Comparison of ENCODE assay signal across 15 mouse cellular contexts in genomic region chr15:78116244-78116643, GRCm38 (mm10). TPM values are rescaled to one million over a fixed set of nuclear protein-coding genes. Genes with fewer than 3 reads are reported as not detected.
DNase-seq lines count a peak whose midpoint lies in the region; ATAC-seq and TF ChIP-seq lines count a peak whose summit lies in the region.
"Had no signal": no experiment of that assay in that cellular context is flagged by ENCODE, and none has a peak within 500 bp of the region (broad histone marks: within the 10 kb centered on the region; RNA-seq: fewer than 3 reads in every experiment).

No protein-coding gene starts in this region.

- peaks cover 17% of the 10 kb centered on the region for H3K4me1 ChIP-seq in forebrain, embryonic 13.5 days
- peaks cover 13% of the 10 kb centered on the region for H3K4me1 ChIP-seq in forebrain, embryonic 10.5 days
- peaks cover 47% of the 10 kb centered on the region for H3K4me1 ChIP-seq in hindbrain, embryonic 15.5 days (replicated peaks)
- H3K4me1 ChIP-seq in olfactory bulb, adult 2 months (ENCODE audit: control insufficient read depth, insufficient read depth, low read length) = peaks cover 20% of the 10 kb centered on the region

- TF ChIP-seq CTCF in olfactory bulb, adult 2 months (IDR thresholded peaks at IDR 0.05; ENCODE audit: insufficient read depth, low read depth, low read length) = no peak

- no peaks in the 10 kb centered on the region for H3K9me3 ChIP-seq in forebrain, embryonic 13.5 days (replicated peaks)
- H3K9me3 ChIP-seq in forebrain, embryonic 10.5 days = no peaks in the 10 kb centered on the region
- H3K9me3 ChIP-seq in hindbrain, embryonic 15.5 days = no peaks in the 10 kb centered on the region
- H3K9me3 ChIP-seq: heart, embryonic 13.5 days had no signal

- H3K4me2 ChIP-seq in forebrain, embryonic 13.5 days = peak overlapping the region; percentile 72
- H3K4me2 ChIP-seq in hindbrain, embryonic 15.5 days = peak overlapping the region; percentile 74
- H3K4me2 ChIP-seq: heart, embryonic 13.5 days had no signal

- H3K9ac ChIP-seq in forebrain, embryonic 13.5 days = no peak overlapping the region
- peak overlapping the region; percentile 51 for H3K9ac ChIP-seq in hindbrain, embryonic 15.5 days
- H3K9ac ChIP-seq: heart, embryonic 13.5 days had no signal

- no peak for DNase-seq in forebrain, embryonic 10.5 days (ENCODE audit: extremely low spot score, low spot score)
- peak; percentile 27 for DNase-seq in right cerebral cortex, postnatal 4 days
- no peak for DNase-seq in right cerebral cortex, postnatal 10 days (ENCODE audit: low spot score in 2 of 2)
- no peak for DNase-seq in yolk sac, embryonic 10.5 days (ENCODE audit: low spot score)
- DNase-seq in frontal cortex, adult 2 months (ENCODE audit: extremely low spot score in 1 of 2, low spot score in 1 of 2) = no peak
- DNase-seq: adrenal gland, postnatal 14 days; gastrocnemius, postnatal 25 days; kidney, adult 8-10 months; liver; lung, adult 2 months had no signal

- WGBS in forebrain, embryonic 13.5 days = 64% methylated on average over 10 of the region's 10 CpGs
- 74% methylated on average over 10 of the region's 10 CpGs for WGBS in forebrain, embryonic 10.5 days
- WGBS in hindbrain, embryonic 15.5 days = 46% methylated on average over 10 of the region's 10 CpGs
- 40% methylated on average over 10 of the region's 10 CpGs for WGBS in olfactory bulb, adult 2 months

- peaks cover 21% of the 10 kb centered on the region for H3K27me3 ChIP-seq in forebrain, embryonic 13.5 days
- peaks cover 38% of the 10 kb centered on the region for H3K27me3 ChIP-seq in forebrain, embryonic 10.5 days (ENCODE audit: poor library complexity, severe bottlenecking)
- no peaks in the 10 kb centered on the region for H3K27me3 ChIP-seq in hindbrain, embryonic 15.5 days

- H3K36me3 ChIP-seq in forebrain, embryonic 13.5 days (ENCODE audit: poor library complexity, severe bottlenecking) = no peaks in the 10 kb centered on the region
- no peaks in the 10 kb centered on the region for H3K36me3 ChIP-seq in forebrain, embryonic 10.5 days (replicated peaks)
- H3K36me3 ChIP-seq in hindbrain, embryonic 15.5 days = no peaks in the 10 kb centered on the region
- H3K36me3 ChIP-seq: heart, embryonic 13.5 days had no signal

- peak overlapping the region; percentile 57 for H3K4me3 ChIP-seq in forebrain, embryonic 13.5 days
- H3K4me3 ChIP-seq in forebrain, embryonic 10.5 days = no peak overlapping the region
- H3K4me3 ChIP-seq in hindbrain, embryonic 15.5 days = peak overlapping the region; percentile 58
- H3K4me3 ChIP-seq in olfactory bulb, adult 2 months (ENCODE audit: insufficient read depth, low read depth, low read length) = peak overlapping the region; percentile 23; the same call in 1 of the 2 replicates
- H3K4me3 ChIP-seq: heart, embryonic 13.5 days had no signal

- H3K27ac ChIP-seq in forebrain, embryonic 13.5 days = no peak overlapping the region
- no peak overlapping the region for H3K27ac ChIP-seq in forebrain, embryonic 10.5 days
- H3K27ac ChIP-seq in hindbrain, embryonic 15.5 days (replicated peaks) = no peak overlapping the region; the same call in 1 of the 2 replicates
- H3K27ac ChIP-seq in olfactory bulb, adult 2 months (ENCODE audit: insufficient read depth, low read depth, low read length) = no peak overlapping the region
- H3K27ac ChIP-seq: heart, embryonic 13.5 days had no signal

- ATAC-seq in forebrain, embryonic 13.5 days = no peak
- no peak for ATAC-seq in hindbrain, embryonic 15.5 days (ENCODE audit: low FRiP score, low read depth)

- no peak for TF ChIP-seq POLR2A in olfactory bulb, adult 2 months (IDR thresholded peaks at IDR 0.05; ENCODE audit: insufficient read depth, low read depth, low read length)

RNA-seq across cellular contexts. Expression of gene Cacng2, which starts 3.6 kb away (rescaled TPM):
- polyA plus RNA-seq in forebrain, embryonic 13.5 days (2015; fragmentation: Nextera tagmentation; extraction: Ambion mirVana) = 3.5 and 4.4 TPM in 2 replicates
- polyA plus RNA-seq in forebrain, embryonic 10.5 days (2016; fragmentation: Nextera tagmentation; extraction: Ambion mirVana) = 0.05 and 0.20 TPM in 2 replicates
- 16.5 and 17.4 TPM in 2 replicates for polyA plus RNA-seq in hindbrain, embryonic 15.5 days (2015; fragmentation: Nextera tagmentation; extraction: Ambion mirVana)
- not detected in 2 replicates for polyA plus RNA-seq in olfactory bulb, adult 2 months (2012; ENCODE audit: insufficient read depth, insufficient read length, low replicate concordance, missing spikeins)
- 20.4 and 23.8 TPM in 2 replicates for polyA plus RNA-seq in frontal cortex, adult 2 months (2012; rRNA removed)
- polyA plus RNA-seq: heart, embryonic 13.5 days; large intestine, adult 2 months; lung, adult 2 months had no signal

RNA-seq across cellular contexts. Expression of gene Ift27, which starts 57.7 kb away (rescaled TPM):
- 148 and 160 TPM in 2 replicates for polyA plus RNA-seq in forebrain, embryonic 13.5 days (2015; fragmentation: Nextera tagmentation; extraction: Ambion mirVana)
- 158 and 162 TPM in 2 replicates for polyA plus RNA-seq in forebrain, embryonic 10.5 days (2016; fragmentation: Nextera tagmentation; extraction: Ambion mirVana)
- 102 and 109 TPM in 2 replicates for polyA plus RNA-seq in hindbrain, embryonic 15.5 days (2015; fragmentation: Nextera tagmentation; extraction: Ambion mirVana)
- not detected in 2 replicates for polyA plus RNA-seq in olfactory bulb, adult 2 months (2012; ENCODE audit: insufficient read depth, insufficient read length, low replicate concordance, missing spikeins)
- 30.2 and 35.4 TPM in 2 replicates for polyA plus RNA-seq in frontal cortex, adult 2 months (2012; rRNA removed)

Comparison
In these comparisons a context has a peak if more than half of its experiments do, and no peak if none do; other contexts are left out.
1. RNA of gene Ift27, which starts 57.7 kb away (polyA plus RNA-seq): 158 to 162 TPM in forebrain, embryonic 10.5 days, 148 to 160 TPM in forebrain, embryonic 13.5 days, 102 to 109 TPM in hindbrain, embryonic 15.5 days and 30.2 to 35.4 TPM in frontal cortex, adult 2 months; not detected in olfactory bulb, adult 2 months; every median in the first group is over 10 times any median in the second.